In the genomic region with DNA sequence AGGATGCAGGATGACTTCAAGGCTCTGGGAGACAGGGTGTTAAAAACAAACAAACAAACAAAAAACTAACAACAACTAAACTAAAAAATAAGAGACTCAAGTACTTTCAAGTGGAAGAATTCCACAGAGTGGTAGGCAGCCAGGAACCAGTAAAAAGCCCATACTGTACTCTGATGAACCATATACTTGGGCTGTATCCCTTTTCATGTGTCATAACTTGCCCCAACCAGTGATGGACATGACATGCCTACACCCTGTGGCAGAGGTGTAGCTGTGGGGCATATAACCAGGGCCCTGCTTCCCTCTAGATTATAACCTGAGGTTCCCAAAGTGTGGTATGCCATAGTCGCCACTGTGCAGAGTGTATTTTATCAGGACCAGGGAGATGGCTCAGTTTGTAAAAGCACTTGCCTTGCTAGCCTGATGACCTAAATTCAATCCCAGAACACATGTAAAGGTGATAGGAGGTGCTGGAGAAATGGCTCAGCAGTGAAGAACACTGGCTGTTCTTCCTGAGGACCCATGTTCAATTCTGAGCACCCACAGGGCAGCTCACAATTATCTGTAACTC, we compare ENCODE assay signal across 8 mouse cellular contexts. TPM values are rescaled to one million over a fixed set of nuclear protein-coding genes. Genes with fewer than 3 reads are reported as not detected.
DNase-seq lines count a peak whose midpoint lies in the region; ATAC-seq and TF ChIP-seq lines count a peak whose summit lies in the region.

No protein-coding gene starts in this region.

- no peak for TF ChIP-seq CTCF in left cerebral cortex, adult 2 months (IDR thresholded peaks at IDR 0.05)

- peak overlapping the region; percentile 76 for H3K4me3 ChIP-seq in left cerebral cortex, adult 2 months
- peak overlapping the region; percentile 65 for H3K4me3 ChIP-seq in erythroblast, embryonic 14.5 days (replicated peaks)
- H3K4me3 ChIP-seq in limb, embryonic 10.5 days, result peak overlapping the region; percentile 83
- H3K4me3 ChIP-seq in neural tube, embryonic 14.5 days (ENCODE audit: low read depth, low read length), result peak overlapping the region; percentile 70

- intact Hi-C loops in left cerebral cortex, adult 2 months (cut with DNase I), result loop anchor here (10.0 kb wide), 3 partner anchors 255 to 875 kb away; a partner anchor contains a TSS
- intact Hi-C loops in left cerebral cortex, postnatal 36 days (cut with DNase I), result loop anchor here (5.0 kb wide), 1 partner anchor 107 kb away; a partner anchor contains a TSS

- WGBS in limb, embryonic 10.5 days, result 96% methylated on average over 1 of the region's 1 CpGs
- 90% methylated on average over 1 of the region's 1 CpGs for WGBS in neural tube, embryonic 14.5 days

- H3K27me3 ChIP-seq in erythroblast, embryonic 14.5 days (ENCODE audit: control insufficient read depth), result no peaks in the 10 kb centered on the region; the same call in 1 of the 2 replicates
- no peaks in the 10 kb centered on the region for H3K27me3 ChIP-seq in limb, embryonic 10.5 days (ENCODE audit: low read depth, poor library complexity, severe bottlenecking)
- H3K27me3 ChIP-seq in neural tube, embryonic 14.5 days (ENCODE audit: control insufficient read depth, insufficient read depth, low read length), result no peaks in the 10 kb centered on the region

- H3K4me2 ChIP-seq in neural tube, embryonic 14.5 days (ENCODE audit: low read depth, low read length), result peak overlapping the region; percentile 87

- H3K4me1 ChIP-seq in erythroblast, embryonic 14.5 days (ENCODE audit: control insufficient read depth), result peaks cover 92% of the 10 kb centered on the region
- H3K4me1 ChIP-seq in limb, embryonic 10.5 days, result peaks cover 15% of the 10 kb centered on the region
- peaks cover 8% of the 10 kb centered on the region; the same call in 1 of the 2 replicates for H3K4me1 ChIP-seq in neural tube, embryonic 14.5 days (ENCODE audit: control insufficient read depth, insufficient read depth, low read length)

- H3K27ac ChIP-seq in left cerebral cortex, adult 2 months, result no peak overlapping the region
- peak overlapping the region; percentile 95 for H3K27ac ChIP-seq in limb, embryonic 10.5 days
- H3K27ac ChIP-seq in neural tube, embryonic 14.5 days (ENCODE audit: low read depth, low read length), result no peak overlapping the region

- DNase-seq in left cerebral cortex, adult 2 months (ENCODE audit: extremely low spot score in 1 of 2, low spot score in 2 of 2), result no peak
- DNase-seq in left cerebral cortex, postnatal 36 days (ENCODE audit: low spot score in 2 of 2), result no peak
- no peak for DNase-seq in limb, embryonic 10.5 days (ENCODE audit: low spot score)
- no peak for DNase-seq in ovary, adult 18-20 months (ENCODE audit: low spot score)
- no peak for DNase-seq in kidney, postnatal 4 days
- no peak for DNase-seq in right cerebral cortex, postnatal 25 days

- peak; percentile 44 for ATAC-seq in neural tube, embryonic 14.5 days (ENCODE audit: low read depth)

- peaks cover 8% of the 10 kb centered on the region for H3K36me3 ChIP-seq in erythroblast, embryonic 14.5 days (ENCODE audit: control insufficient read depth)
- H3K36me3 ChIP-seq in limb, embryonic 10.5 days, result no peaks in the 10 kb centered on the region
- H3K36me3 ChIP-seq in neural tube, embryonic 14.5 days (ENCODE audit: control insufficient read depth, insufficient read depth, low read length), result no peaks in the 10 kb centered on the region

- H3K9me3 ChIP-seq in erythroblast, embryonic 14.5 days (ENCODE audit: control insufficient read depth, low read length), result no peaks in the 10 kb centered on the region
- H3K9me3 ChIP-seq in limb, embryonic 10.5 days (replicated peaks), result no peaks in the 10 kb centered on the region
- H3K9me3 ChIP-seq in neural tube, embryonic 14.5 days (ENCODE audit: control insufficient read depth, low read length), result no peaks in the 10 kb centered on the region

- H3K9ac ChIP-seq in neural tube, embryonic 14.5 days (replicated peaks; ENCODE audit: low read depth, low read length), result peak overlapping the region; percentile 91

RNA-seq across cellular contexts. Expression of a gene that starts 29.6 kb away (rescaled TPM):
- 1 to 10 TPM; 6.4 to 6.5 TPM for total RNA-seq in left cerebral cortex, adult 2 months (2021)
- total RNA-seq in left cerebral cortex, postnatal 36 days (2021), result 1 to 10 TPM; 6.2 to 6.4 TPM
- polyA plus RNA-seq in erythroblast, embryonic 14.5 days (2012), result 2.4 and 3.2 TPM in 2 replicates
- polyA plus RNA-seq in limb, embryonic 10.5 days (2016; fragmentation: Nextera tagmentation; extraction: Ambion mirVana), result 21.5 and 22.6 TPM in 2 replicates
- polyA plus RNA-seq in neural tube, embryonic 14.5 days (2014; fragmentation: Nextera tagmentation; extraction: Ambion mirVana), result 4.7 and 5.0 TPM in 2 replicates

RNA-seq across cellular contexts. Expression of a gene that starts 29.6 kb away (rescaled TPM):
- 10 to 100 TPM; 18.6 to 27.6 TPM for total RNA-seq in left cerebral cortex, adult 2 months (2021)
- 10 to 100 TPM; 24.2 to 26.3 TPM for total RNA-seq in left cerebral cortex, postnatal 36 days (2021)
- polyA plus RNA-seq in erythroblast, embryonic 14.5 days (2012), result 2.4 and 4.6 TPM in 2 replicates
- 53.8 and 54.4 TPM in 2 replicates for polyA plus RNA-seq in limb, embryonic 10.5 days (2016; fragmentation: Nextera tagmentation; extraction: Ambion mirVana)
- polyA plus RNA-seq in neural tube, embryonic 14.5 days (2014; fragmentation: Nextera tagmentation; extraction: Ambion mirVana), result 31.7 and 35.5 TPM in 2 replicates
